9 mouse cellular contexts compared by ENCODE assay signal in the genomic region with DNA sequence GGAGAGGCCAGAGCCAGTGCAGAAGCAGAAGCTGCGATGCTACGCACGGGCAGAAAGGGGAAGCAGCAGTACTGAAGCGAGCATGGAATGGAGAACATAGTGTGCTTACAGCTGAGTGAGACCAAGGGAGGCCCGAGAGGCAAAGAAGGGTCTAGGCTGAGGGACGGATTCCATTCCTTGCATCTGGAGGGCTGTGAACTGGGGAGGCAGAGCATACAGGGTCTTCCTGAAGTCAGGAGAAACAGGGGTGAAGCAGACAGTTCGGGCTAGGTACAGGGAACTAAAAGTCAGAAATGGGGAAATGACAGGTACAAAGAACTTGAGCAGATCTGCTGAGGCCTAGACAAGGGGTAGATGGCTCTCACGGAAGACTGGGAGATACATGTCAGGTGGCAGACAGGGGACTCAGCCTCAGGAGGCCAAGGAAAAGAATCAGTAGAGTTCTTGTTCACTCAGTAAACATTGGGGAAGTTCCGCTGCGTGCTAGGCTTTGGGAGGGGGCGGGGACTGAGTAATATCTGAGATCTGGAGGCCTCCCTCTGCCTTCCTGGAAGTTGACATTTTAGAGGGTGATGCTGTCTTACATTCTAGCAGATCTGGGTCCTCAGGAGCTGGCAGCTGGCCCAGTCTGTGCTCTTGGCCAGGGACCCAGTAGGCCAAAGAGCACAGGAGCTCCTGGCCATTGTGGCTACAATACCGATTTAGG. TPM values are rescaled to one million over a fixed set of nuclear protein-coding genes. Genes with fewer than 3 reads are reported as not detected.
DNase-seq lines count a peak whose midpoint lies in the region; TF ChIP-seq lines count a peak whose summit lies in the region.
"Had no signal": no experiment of that assay in that cellular context is flagged by ENCODE, and none has a peak within 500 bp of the region (broad histone marks: within the 10 kb centered on the region; RNA-seq: fewer than 3 reads in every experiment).

No protein-coding gene starts in this region.

- peak overlapping the region; percentile 31 for H3K9ac ChIP-seq in heart, adult 2 months (ENCODE audit: low read depth, low read length)

- peaks cover 28% of the 10 kb centered on the region for H3K4me1 ChIP-seq in heart, adult 2 months (ENCODE audit: control insufficient read depth, insufficient read depth, low read length)

- no peaks in the 10 kb centered on the region for H3K27me3 ChIP-seq in heart, adult 2 months (ENCODE audit: control insufficient read depth, insufficient read depth, low read length)

- intact Hi-C loops in heart, adult 2 months (cut with DNase I) = no loop called here

- no peak for TF ChIP-seq CTCF in brain, embryonic 14.5 days (IDR thresholded peaks at IDR 0.05; ENCODE audit: borderline replicate concordance, extremely low read depth, insufficient read depth, insufficient read length)
- TF ChIP-seq CTCF in heart, adult 2 months (IDR thresholded peaks at IDR 0.05) = no peak

- 26% methylated on average over 12 of the region's 12 CpGs for WGBS in heart, adult 2 months
- WGBS in macrophage (ENCODE audit: missing documents) = 4% methylated on average over 12 of the region's 12 CpGs

- TF ChIP-seq POLR2A in brain, embryonic 14.5 days (IDR thresholded peaks at IDR 0.05; ENCODE audit: borderline replicate concordance, extremely low read depth, insufficient read depth, insufficient read length, poor library complexity, severe bottlenecking) = no peak
- TF ChIP-seq POLR2A in heart, adult 2 months (IDR thresholded peaks at IDR 0.05; ENCODE audit: insufficient read depth, low read depth, low read length) = peak; percentile 70

- TF ChIP-seq EP300 in heart, adult 2 months (IDR thresholded peaks at IDR 0.05; ENCODE audit: insufficient read depth, low read depth, low read length) = peak; percentile 88; the same call in 1 of the 2 replicates

- H3K79me2 ChIP-seq in heart, adult 2 months (replicated peaks; ENCODE audit: control insufficient read depth, insufficient read depth, low read length) = no peaks in the 10 kb centered on the region
- peaks cover 27% of the 10 kb centered on the region; the same call in 1 of the 2 replicates for H3K79me2 ChIP-seq in macrophage (ENCODE audit: inconsistent target)

- H3K4me3 ChIP-seq in heart, adult 2 months = peak overlapping the region; percentile 67
- H3K4me3 ChIP-seq in macrophage (ENCODE audit: inconsistent target) = no peak overlapping the region

- peaks cover 9% of the 10 kb centered on the region for H3K36me3 ChIP-seq in heart, adult 2 months (ENCODE audit: control insufficient read depth, insufficient read depth, low read length)
- peaks cover 48% of the 10 kb centered on the region for H3K36me3 ChIP-seq in macrophage (ENCODE audit: inconsistent target)

- peak overlapping the region; percentile 96 for H3K27ac ChIP-seq in heart, adult 2 months
- H3K27ac ChIP-seq in macrophage = peak overlapping the region; percentile 65

- DNase-seq in thymus, postnatal 0 days (ENCODE audit: low spot score) = peak; percentile 32
- DNase-seq in thymus, adult 18-20 months = no peak
- DNase-seq in brain, embryonic 14.5 days (ENCODE audit: low read depth) = peak; percentile 56
- DNase-seq in heart, adult 2 months = peak; percentile 91 to 92
- DNase-seq in kidney, adult 9 months = peak; percentile 96
- DNase-seq in testis, postnatal 10 days (ENCODE audit: low spot score) = peak; percentile 82
- DNase-seq in layer of hippocampus, postnatal 36 days = no peak

RNA-seq across cellular contexts. Expression of a gene that starts 12.5 kb away (rescaled TPM):
- 7.5 and 8.4 TPM in 2 replicates for polyA plus RNA-seq in thymus, postnatal 0 days (2015; fragmentation: Nextera tagmentation; extraction: Ambion mirVana)
- 12.0 and 13.0 TPM in 2 replicates for polyA plus RNA-seq in brain, embryonic 14.5 days (2012; rRNA removed)
- 10 to 100 TPM; 42.7 to 44.1 TPM for total RNA-seq in heart, adult 2 months (2021)
- polyA plus RNA-seq in heart, adult 2 months (2012; rRNA removed) = 63.0 and 97.8 TPM in 2 replicates
- 10 to 100 TPM in 18 of 26 experiments, 1 to 10 TPM in 8; 1.6 to 42.5 (median 18.0) TPM for total RNA-seq in macrophage (2018; cell fraction: chromatin; rRNA removed)
- 10 to 100 TPM in 22 of 26 experiments, 1 to 10 TPM in 4; 5.1 to 30.7 (median 14.5) TPM for total RNA-seq in macrophage (2018; cell fraction: cytosol; rRNA removed)
- 10 to 100 TPM in 21 of 26 experiments, 1 to 10 TPM in 5; 3.6 to 31.2 (median 17.1) TPM for total RNA-seq in macrophage (2018; cell fraction: nucleus; rRNA removed)
- 7.5 to 17.2 TPM (median 9.2 TPM) in 3 replicates for polyA plus RNA-seq in macrophage (2018)
- total RNA-seq in layer of hippocampus, postnatal 36 days (2021) = 10 to 100 TPM in 1 of 2 experiments, 1 to 10 TPM in 1; 7.3 to 10.4 TPM

RNA-seq across cellular contexts. Expression of a gene that starts 16.5 kb away (rescaled TPM):
- polyA plus RNA-seq in thymus, postnatal 0 days (2015; fragmentation: Nextera tagmentation; extraction: Ambion mirVana) = 4.1 and 11.4 TPM in 2 replicates
- polyA plus RNA-seq in brain, embryonic 14.5 days (2012; rRNA removed) = 1.2 TPM in 1 of 2 replicates, not detected in the other
- total RNA-seq in heart, adult 2 months (2021) = not detected
- polyA plus RNA-seq in heart, adult 2 months (2012; rRNA removed) = not detected in 2 replicates
- total RNA-seq in macrophage (2018; cell fraction: chromatin; rRNA removed) = not detected
- not detected for total RNA-seq in macrophage (2018; cell fraction: cytosol; rRNA removed)
- not detected for total RNA-seq in macrophage (2018; cell fraction: nucleus; rRNA removed)
- polyA plus RNA-seq in macrophage (2018) = not detected in 3 replicates
- not detected for total RNA-seq in layer of hippocampus, postnatal 36 days (2021)
- total RNA-seq: gastrocnemius, postnatal 4 days had no signal

RNA-seq across cellular contexts. Expression of a gene that starts 26.7 kb away (rescaled TPM):
- polyA plus RNA-seq in thymus, postnatal 0 days (2015; fragmentation: Nextera tagmentation; extraction: Ambion mirVana) = 1.0 and 2.0 TPM in 2 replicates
- not detected in 2 replicates for polyA plus RNA-seq in brain, embryonic 14.5 days (2012; rRNA removed)
- not detected for total RNA-seq in heart, adult 2 months (2021)
- polyA plus RNA-seq in heart, adult 2 months (2012; rRNA removed) = 8.1 TPM in 1 of 2 replicates, not detected in the other
- total RNA-seq in macrophage (2018; cell fraction: chromatin; rRNA removed) = not detected
- not detected for total RNA-seq in macrophage (2018; cell fraction: cytosol; rRNA removed)
- not detected for total RNA-seq in macrophage (2018; cell fraction: nucleus; rRNA removed)
- polyA plus RNA-seq in macrophage (2018) = not detected in 3 replicates
- not detected for total RNA-seq in layer of hippocampus, postnatal 36 days (2021)
- total RNA-seq: gastrocnemius, postnatal 4 days had no signal

Comparison
In these comparisons a context has a peak if more than half of its experiments do, and no peak if none do; other contexts are left out.
1. DNase-seq: peak in thymus, postnatal 0 days (single experiment), brain, embryonic 14.5 days (single experiment), heart, adult 2 months (2 of 2), kidney, adult 9 months (single experiment) and testis, postnatal 10 days (single experiment); none in thymus, adult 18-20 months (0 of 2) and layer of hippocampus, postnatal 36 days (0 of 2).